Mouse (Mus musculus) cortical plate, adult 2 months (tissue): ENCODE measurements around the gene Usp46. TPM values are rescaled to one million over a fixed set of nuclear protein-coding genes. Genes with fewer than 3 reads are reported as not detected.

Experiments
- H3K27ac ChIP-seq: fragments of 200-500 bp; 2 replicates; pipeline ENCODE4 v1.5.1; 2012; ENCODE audit warnings: low read length, control low read depth, inconsistent platforms; ENCODE audit not compliant: insufficient read depth
- H3K4me1 ChIP-seq: fragments of 200-500 bp; 2 replicates; pipeline ENCODE4 v1.6.1; 2011; ENCODE audit warnings: low read length; ENCODE audit not compliant: control insufficient read depth, insufficient read depth
- H3K4me3 ChIP-seq: fragments of 200-500 bp; 2 replicates; pipeline ENCODE4 v1.5.1; 2011; ENCODE audit warnings: mild to moderate bottlenecking, low read length, control low read depth; ENCODE audit not compliant: insufficient read depth
- CTCF ChIP-seq: fragments of 200-500 bp; IDR thresholded peaks from 2 replicates; pipeline ENCODE4 v1.5.1; 2011; ENCODE audit warnings: mild to moderate bottlenecking, control low read depth, low read length; ENCODE audit not compliant: insufficient read depth; ENCODE audit errors: extremely low read depth
- POLR2A ChIP-seq: fragments of 200-500 bp; IDR thresholded peaks from 2 replicates; pipeline ENCODE4 v1.6.1; 2011; ENCODE audit warnings: mild to moderate bottlenecking, low read length, control low read depth; ENCODE audit not compliant: insufficient read depth; ENCODE audit errors: extremely low read depth
- polyA plus RNA-seq: library from polyadenylated mRNA; depleted of rRNA; stranded (reverse); fragments of >200 nt; gene quantifications from 2 replicates; pipeline ENCODE4 v1.2.3, GENCODE M21; 2012

Gene Usp46
- polyA plus RNA-seq, 1 experiment, result 49.3 TPM

GRCm38 (mm10) chr5:74068714-74069321 lies 587 bp upstream of the Usp46 start:
- TF ChIP-seq POLR2A (no peak), CTCF (no peak)
- Histone ChIP-seq H3K4me1 (peaks cover 2% of the 10 kb centered on the region; the same call in 1 of the 2 replicates), H3K27ac (peak overlapping the region; percentile 91), H3K4me3 (peak overlapping the region; percentile 92)

GRCm38 (mm10) chr5:74067346-74067745 lies 885 bp downstream of the Usp46 start:
- no peak overlapping the region for H3K27ac ChIP-seq
- TF ChIP-seq POLR2A (no peak), CTCF (no peak)
- peak overlapping the region; percentile 92 for H3K4me3 ChIP-seq

GRCm38 (mm10) chr5:74066416-74067115 lies 1.7 kb downstream of the Usp46 start:
- Histone ChIP-seq H3K4me3 (peak overlapping the region; percentile 92), H3K4me1 (peaks cover 2% of the 10 kb centered on the region; the same call in 1 of the 2 replicates), H3K27ac (no peak overlapping the region)
- no peak for TF ChIP-seq CTCF
- no peak for TF ChIP-seq POLR2A

More at GRCm38 (mm10) chr5:74067346-74067745, 885 bp downstream of the Usp46 start:
- H3K4me1 ChIP-seq, result peaks cover 2% of the 10 kb centered on the region; the same call in 1 of the 2 replicates

GRCm38 (mm10) chr5:74065565-74066275 lies 2.5 kb downstream of the Usp46 start:
- H3K27ac ChIP-seq, result no peak overlapping the region
- TF ChIP-seq POLR2A (no peak), CTCF (no peak)
- H3K4me1 ChIP-seq, result peaks cover 2% of the 10 kb centered on the region; the same call in 1 of the 2 replicates

GRCm38 (mm10) chr5:74064844-74065243 lies 3.4 kb downstream of the Usp46 start:
- Histone ChIP-seq H3K4me1 (peaks cover 2% of the 10 kb centered on the region; the same call in 1 of the 2 replicates), H3K27ac (no peak overlapping the region), H3K4me3 (peak overlapping the region; percentile 2; the same call in 1 of the 2 replicates)
- TF ChIP-seq CTCF, result no peak
- no peak for TF ChIP-seq POLR2A

More at GRCm38 (mm10) chr5:74065565-74066275, 2.5 kb downstream of the Usp46 start:
- H3K4me3 ChIP-seq, result peak overlapping the region; percentile 92

- Histone ChIP-seq H3K4me1 (peaks cover 2% of the 10 kb centered on the region; the same call in 1 of the 2 replicates), H3K4me3 (no peak overlapping the region), H3K27ac (no peak overlapping the region)
- TF ChIP-seq CTCF (no peak), POLR2A (no peak)
Measured at GRCm38 (mm10) chr5:74063226-74063747, 4.9 kb downstream of the Usp46 start.

- TF ChIP-seq POLR2A, result no peak
- no peak for TF ChIP-seq CTCF
- H3K27ac ChIP-seq, result no peak overlapping the region
- H3K4me3 ChIP-seq, result no peak overlapping the region
- peaks cover 2% of the 10 kb centered on the region; the same call in 1 of the 2 replicates for H3K4me1 ChIP-seq
Measured at GRCm38 (mm10) chr5:74062266-74062665, 6.0 kb downstream of the Usp46 start.

GRCm38 (mm10) chr5:74061408-74062047 lies 6.7 kb downstream of the Usp46 start:
- no peak overlapping the region for H3K4me3 ChIP-seq
- no peak overlapping the region for H3K27ac ChIP-seq
- TF ChIP-seq CTCF (no peak), POLR2A (no peak)

More at GRCm38 (mm10) chr5:74061408-74062047, 6.7 kb downstream of the Usp46 start:
- H3K4me1 ChIP-seq, result peaks cover 2% of the 10 kb centered on the region; the same call in 1 of the 2 replicates
